Mouse (Mus musculus) hindlimb bud, embryonic 11.5 days (tissue): Measurements from ENCODE around the gene B230104I21Rik.

Source experiments
- DNase-seq: peaks from one replicate; pipeline ENCODE4 v3.0.0-alpha.2; 2012; ENCODE audit warnings: low read depth, low spot score; ENCODE audit errors: extremely low spot score

The B230104I21Rik gene

DNA sequence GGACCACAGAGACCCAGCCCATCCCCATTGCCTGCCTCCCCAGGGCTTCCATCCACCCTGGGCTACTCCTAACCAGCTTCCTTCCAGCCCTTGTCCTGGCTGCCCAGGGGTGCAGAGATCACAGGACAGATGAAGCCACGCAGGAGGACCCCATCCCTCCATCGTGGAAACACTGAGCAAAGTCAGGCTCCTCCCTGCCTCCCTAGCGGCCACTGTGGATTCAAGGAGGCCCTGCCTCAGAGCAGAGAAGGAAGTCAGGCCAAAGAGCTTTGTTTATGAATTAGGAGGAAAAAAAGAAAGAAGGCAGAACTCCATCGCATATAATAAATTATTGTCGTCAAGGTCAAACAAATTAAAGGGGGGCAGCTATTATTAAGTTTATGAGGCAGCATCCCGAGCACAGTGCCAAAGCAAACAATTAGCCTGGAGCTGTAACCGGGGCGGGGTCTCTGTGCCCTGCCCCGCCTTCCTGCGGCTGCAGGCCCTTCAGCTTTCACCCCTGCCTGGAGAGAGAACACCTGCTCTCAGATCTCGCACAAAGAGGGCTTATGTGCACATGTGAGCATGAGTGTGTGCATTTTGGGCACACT is 12.4 kb downstream of the B230104I21Rik start:
- DNase-seq: no peak

DNA sequence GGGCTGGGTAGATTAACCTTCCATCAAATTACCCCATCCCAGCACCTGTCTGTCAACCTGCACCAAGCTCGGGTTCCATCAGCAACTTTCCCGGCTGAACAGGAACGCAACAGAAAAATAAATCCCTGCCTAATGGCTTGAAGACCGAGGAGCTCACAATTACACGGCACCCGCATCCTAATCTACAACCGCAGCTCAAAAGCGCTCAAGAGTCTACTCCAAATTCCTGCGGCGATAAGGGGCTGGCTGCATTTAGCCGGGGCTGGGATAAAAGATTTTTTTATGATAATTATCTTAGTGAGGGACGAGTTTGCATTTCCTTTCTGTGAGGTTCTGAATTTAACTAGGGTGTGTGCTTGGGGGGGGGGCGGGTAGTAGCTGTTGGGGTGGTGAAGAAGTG is 16.3 kb downstream of the B230104I21Rik start:
- no peak for DNase-seq

DNA sequence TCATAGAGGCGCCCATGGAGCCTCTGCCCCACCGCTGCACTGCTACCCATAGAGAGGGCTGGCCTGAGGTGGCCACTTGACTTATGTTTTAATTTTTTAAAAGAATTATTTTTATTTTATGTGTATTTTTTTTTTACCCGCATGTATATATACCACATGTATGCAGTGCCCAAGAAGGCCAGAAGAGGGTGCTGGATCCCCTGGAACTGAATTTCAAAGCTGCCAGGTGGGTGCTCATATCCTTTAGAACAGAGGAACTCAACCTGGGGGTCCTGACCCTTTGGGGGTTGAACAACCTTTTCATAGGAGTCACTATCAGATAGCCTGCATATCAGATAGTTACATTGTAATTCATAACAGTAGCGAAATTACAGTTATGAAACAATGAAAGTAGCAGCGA is 19.5 kb downstream of the B230104I21Rik start:
- no peak for DNase-seq

DNA sequence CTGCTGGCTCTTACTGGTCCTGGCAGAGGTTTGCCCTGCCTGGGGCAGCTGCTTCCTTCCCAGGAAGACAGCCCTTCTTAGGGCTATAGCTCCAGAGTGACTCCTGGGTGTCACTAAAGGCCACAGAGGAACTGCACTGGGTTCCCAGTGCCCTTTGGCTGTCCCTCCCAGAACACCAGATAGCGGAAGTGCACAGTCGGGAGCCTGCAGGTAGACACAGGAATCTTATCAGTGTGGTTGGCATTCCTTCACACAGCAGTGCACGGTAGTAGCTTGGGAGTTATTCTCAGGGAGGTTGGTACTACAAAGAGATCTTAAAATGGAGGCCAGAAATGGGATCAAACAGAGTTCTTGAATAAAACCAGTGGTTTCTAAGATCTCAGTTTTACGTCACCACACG is 22.4 kb downstream of the B230104I21Rik start:
- DNase-seq: no peak

DNA sequence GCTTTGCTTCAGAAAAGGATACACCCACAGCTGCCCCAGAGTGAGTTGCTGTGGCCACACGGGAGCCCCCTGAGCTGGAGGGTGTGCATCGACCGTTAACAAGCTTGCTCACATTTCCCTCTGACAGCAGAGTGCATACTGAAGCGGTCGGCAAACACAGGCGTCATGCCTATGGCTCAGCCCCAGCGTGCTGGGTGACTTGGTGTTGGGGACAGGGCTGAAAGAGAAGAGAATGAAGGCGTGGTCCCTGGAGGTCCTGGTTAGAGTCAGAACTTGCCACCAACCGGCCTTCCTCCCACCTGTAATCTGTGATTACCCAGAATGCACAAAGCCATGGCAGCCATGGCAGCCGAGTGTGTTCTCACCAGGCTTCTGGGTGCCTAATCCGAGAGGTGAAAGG is 22.9 kb downstream of the B230104I21Rik start:
- DNase-seq: no peak

DNA sequence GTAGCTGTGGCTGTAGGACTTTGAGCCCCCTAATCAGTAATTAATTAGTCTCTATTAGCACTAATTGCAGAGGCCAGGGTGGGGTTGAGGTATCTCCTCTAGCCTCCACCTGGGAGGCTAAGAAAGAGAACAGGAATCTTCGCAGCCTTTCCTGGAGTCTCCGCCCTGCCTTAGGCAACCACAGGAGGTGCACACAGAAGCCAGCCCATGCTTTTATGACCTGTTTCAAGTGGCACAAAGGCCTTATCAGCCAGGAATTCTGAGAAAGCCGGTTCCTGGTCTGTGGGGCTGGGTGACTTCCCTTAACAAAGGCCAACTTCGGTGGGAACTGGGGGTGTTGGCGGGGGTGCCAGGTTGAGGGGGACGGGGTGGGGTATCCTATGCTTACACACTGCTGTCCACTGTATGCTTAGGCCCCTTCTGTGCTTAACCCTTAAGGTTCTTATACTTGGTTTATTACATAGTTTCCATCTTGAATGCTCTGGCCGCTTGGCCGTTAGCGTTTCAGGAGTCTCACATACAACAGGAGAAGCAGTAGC is 23.9 kb downstream of the B230104I21Rik start:
- no peak for DNase-seq

DNA sequence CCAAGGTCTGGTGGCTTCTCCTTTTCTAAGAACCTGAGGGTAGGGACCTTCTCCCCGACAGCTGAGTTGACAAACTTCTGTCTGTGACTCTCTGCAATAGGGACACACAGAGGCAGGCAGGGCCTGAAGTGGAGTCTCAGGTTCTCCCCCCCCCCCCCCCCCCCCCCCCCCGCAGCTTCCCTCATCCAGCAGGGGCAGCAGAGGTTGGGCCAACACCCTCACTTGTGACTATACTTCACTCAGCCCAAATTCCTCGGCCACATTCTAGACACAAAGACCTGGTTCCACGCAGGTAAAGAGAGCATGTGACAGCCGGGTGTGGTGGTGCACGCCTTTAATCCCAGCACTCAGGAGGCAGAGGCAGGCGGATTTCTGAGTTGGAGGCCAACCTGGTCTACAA is 24.5 kb downstream of the B230104I21Rik start:
- no peak for DNase-seq

DNA sequence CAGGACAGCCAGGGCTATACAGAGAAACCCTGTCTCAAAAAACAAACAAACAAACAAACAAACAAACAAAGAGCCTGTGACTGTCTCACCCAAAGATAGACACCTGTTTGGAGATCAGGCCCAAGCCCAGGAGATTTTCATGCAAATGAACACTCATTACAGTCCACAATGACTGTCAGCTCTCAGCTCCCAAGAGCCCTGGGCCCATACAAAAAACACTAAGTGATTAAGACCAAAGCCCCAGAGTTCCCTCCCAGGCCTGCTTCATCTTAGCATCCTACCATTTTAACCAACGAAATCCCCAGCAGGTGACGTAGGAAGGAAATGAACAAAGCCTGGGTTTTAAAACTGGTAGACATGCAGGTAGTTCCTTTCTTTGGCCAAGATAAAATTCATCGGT is 24.9 kb downstream of the B230104I21Rik start:
- no peak for DNase-seq

DNA sequence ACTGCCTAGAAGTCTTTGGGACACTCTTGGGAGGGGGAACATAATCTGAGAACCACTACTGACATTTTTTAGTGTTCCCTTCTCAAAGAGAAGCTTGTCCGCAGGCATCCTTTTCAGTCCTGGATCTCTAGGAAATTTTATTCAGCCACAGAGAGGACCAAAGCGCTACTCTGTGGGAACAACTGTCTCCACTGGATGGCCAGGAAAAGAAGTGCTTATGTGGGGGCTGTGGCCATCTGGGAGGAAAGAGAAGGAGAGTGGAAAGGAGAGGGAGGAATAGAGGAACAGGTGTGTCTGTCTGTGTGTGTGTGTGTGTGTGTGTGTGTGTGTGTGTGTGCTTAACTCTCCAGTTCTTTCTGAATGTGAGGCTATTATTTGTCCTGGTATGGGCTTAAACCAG is 28.8 kb downstream of the B230104I21Rik start:
- no peak for DNase-seq

DNA sequence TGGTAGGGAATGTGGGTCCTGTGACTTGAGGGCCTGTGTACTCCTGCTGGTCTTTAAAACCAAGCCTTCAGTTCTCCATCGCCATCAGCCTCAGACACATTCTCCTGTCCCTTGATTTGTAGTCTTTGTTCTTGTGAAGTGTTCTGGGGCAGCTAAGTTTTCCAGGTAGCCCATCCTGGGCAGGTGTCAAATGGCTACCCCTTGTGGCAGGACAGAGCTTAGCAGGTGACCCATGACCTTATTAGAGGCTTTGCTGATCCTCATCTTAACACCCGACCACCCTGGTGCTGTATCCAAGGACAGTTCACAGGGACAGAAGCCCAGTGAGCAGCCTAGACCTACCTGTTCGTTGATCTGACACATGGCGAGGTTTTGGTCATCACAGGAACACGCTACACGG is 30.9 kb downstream of the B230104I21Rik start:
- DNase-seq: no peak

DNA sequence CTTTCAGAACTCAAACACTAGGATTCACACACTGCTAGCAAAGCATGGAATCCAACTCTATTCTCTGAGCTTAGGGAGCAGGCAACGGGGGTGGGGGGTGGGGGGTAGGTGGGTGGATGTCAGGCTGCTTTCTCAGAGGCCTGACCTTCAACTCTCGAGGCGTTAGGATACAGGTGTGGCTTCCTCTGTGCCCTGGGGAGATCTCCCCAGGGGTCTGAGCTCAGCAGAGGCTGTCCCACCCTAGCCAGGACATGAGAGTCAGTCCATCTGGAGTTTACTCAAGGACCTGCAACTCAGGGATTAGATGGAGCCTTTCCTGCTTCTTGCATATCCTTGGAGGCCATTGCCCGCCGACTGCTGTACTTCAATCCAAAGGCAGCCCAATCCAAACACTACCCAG is 33.2 kb downstream of the B230104I21Rik start:
- DNase-seq: no peak

DNA sequence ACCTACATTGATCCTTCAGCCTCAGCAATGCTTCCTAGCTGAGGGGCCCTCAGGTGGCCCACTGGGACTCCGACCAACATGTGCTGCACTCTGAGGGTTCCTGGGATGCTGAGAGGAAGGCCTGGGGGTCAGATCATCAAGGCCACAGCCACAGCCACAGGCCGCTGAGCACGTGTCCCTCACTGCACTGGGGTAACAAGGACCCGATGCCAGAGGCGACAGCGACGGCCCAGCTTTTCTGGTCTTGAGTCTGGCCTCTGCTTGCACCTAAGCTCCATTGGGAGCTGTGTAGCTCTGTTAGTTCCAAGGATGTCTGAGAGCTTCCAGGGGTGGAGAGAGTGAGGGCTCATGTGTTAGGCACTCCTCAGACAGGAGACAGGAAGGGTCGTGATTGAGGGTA is 34.9 kb downstream of the B230104I21Rik start:
- no peak for DNase-seq

DNA sequence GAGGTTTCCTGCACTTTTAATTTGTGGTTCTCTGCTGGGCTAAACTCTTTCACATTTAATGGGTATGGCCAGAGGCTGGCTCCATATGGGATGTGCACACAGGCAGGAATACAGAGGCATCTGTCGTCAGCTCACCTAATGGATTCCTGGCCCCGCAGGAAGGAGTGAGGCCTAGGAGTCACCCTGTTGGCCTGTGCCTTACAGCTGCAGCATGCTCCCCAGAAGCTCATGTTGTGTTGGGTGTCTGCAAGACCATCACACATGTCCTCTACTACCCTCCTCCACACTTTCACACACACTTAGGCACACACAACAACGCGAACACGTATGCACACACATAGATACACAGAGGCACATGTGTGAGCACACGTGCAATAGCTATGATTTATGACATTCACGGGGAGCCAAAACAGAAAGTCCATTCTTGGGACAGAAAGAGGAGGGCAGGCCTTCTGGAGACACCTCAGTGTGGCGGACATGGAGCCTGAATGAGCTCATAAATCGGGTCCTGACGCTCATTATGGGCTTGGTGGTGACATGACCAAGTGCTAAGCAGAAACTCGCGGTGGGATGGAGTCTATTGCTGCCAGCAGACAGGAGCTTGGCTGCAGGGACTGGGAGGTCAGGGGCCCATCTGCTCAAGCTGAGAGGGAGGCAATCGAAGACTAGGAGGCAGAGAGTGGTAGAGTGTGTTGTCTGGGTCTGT is 35.8 kb downstream of the B230104I21Rik start:
- peak; percentile 68 for DNase-seq

DNA sequence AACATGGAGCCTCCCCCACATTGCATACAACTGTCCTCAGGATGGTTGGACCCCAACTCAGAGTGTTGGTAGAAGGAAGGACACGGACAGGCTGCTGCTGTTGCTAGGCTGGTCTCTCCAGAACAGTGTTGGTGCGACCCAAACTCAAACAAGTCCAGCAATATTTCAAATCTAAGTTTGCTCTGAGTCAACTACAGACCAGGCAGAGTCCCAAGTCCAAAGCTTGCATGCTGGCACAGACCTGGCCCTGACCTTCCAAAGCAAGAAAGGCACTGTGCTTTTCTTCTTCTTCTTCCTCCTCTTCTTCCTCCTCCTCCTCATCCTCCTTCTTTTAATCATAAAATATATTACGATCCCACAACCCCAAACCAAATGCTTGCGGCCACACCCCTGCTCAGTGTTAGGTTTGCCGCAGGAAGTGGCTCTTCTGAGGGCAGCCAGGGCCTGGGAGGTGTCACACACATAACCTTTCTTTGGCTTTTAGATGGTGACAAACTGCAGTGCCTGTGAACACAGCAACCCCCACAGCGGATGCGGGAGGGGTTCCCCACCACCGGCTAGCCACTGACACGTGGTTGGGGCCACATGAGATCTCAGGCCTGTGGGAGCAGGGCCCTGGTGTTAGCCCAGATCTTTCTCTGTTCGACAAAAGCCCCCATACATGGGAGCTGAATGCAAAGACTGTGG is 40.2 kb downstream of the B230104I21Rik start:
- no peak for DNase-seq

DNA sequence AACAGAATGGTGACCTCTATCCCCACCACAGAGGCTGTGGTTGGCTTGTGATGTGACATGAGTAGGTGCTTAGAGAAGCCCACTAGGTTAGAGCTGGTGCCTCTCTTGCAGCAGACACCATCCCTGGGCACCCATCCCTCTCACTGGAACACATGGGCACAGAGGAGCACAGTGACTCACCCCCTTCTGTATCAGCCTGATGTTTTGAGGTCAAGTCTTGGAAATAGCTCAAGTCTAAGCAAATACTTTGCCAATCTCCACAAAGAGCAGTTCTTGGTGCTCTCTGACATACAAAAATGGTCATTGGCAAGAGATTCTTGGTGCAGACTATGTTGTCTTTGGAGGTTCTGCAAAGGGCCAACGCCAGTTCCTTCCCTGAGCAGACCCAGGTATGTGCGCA is 42.9 kb downstream of the B230104I21Rik start:
- no peak for DNase-seq

DNA sequence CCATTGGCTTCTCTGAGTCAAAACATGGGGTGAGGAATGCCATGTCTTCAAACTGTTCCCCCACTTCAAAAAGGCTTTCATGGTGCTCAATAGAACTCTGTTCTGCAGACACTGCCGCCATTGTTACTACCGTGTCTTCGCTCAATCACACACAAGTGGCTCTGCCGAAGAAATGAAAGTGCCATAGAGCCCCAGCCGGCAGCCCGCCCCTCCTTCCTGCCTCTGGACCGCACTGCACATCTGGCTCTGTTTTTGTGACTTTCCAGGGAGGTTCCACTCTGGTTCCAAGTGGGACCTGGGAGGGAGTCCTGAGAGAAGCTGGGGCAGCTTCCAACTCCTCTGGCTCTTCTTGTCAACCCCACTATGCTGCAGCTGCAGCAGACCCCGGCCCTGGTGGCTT is 49.3 kb downstream of the B230104I21Rik start:
- no peak for DNase-seq

DNA sequence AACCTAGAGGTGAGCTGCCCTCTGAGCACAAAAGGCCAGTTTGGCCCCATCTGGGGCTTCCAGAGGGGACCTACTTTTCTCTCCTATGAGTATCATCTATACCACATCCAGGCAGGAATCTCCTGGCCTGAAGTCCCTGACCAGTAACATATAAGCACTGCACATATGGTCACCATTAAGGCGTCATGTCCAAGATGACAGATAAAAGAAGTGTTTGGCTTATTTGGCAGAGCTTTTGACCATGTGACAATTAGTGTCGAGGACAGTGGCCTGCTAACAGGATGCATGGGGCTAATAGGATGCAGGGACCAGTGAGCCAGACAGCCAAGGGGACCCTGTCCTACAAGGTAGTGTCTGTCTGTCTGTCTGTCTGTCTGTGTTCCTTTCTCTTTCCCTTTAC is 50.0 kb downstream of the B230104I21Rik start:
- DNase-seq: no peak

DNA sequence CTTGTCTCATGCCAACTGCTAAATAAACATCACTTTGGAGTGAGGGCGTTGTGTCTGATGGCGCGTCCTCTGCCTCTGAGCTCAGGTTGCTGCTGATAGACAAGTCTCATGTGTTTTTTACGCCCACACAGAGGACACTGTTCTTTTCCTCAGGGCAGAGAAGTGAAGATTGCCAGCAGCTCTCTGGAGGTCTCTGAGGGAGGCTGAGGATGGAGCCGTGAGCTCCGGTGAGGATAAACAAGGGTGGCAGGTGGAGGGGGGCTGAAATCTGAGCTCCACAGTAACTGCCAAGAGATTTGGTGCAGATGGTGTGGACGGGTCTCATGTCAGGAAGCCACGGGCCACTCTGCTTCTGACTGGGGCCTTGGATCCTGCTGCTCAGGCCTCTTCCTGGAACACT is 50.9 kb downstream of the B230104I21Rik start:
- DNase-seq: no peak

DNA sequence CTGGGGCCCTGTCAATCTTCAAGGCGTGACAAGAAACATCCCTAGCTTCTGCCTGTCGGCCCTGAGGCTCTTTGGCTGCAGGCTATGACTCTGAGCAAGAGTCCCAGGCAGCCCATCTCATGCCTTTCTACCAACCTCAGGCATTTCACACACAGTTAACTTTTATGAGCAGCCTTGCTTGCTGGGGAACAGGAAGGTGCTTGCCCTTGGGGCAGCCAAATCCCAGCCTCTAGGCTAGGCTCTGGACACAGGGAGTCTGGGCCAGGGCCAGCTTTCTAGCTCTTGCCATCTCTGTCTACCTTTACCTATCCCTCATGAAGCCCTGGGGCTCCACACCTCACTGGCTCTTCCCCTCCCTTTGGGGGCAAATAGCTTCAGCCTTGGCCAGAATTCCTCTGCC is 53.7 kb downstream of the B230104I21Rik start:
- DNase-seq: no peak

DNA sequence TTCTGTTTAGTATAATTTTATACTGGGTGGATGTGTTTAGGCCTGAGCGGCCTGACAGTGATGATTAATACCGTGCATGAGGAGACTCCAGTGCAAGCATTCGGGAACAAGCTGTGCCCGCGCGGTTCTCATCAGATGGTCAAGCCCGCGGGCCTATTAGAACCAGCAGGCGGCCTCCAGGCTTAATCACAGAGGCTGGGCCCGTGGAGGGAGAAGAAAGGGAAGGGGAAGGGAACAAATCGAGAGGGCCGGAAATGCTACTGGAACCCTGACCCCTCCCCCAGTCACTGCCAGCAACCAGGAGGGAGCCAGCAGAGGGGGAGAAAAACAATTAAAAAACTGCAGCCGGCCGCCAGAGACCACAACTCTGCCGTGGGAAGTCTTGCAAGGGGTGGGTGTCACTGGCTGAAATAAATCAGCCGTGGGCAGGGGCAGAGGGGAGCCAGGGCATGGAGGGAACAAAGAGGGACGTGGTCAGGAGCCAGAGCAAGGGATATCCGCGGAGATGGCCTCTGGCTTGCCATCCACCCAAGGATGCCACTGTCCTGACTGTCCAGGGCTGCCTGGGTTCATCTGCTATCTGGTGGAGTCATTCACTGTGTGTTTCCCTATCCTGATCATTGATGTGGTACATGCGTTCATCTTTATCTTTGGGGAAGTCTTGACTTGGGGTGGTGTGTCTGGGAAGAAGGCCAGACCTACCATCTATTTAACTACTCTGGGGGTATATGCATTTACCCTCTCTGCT is 54.6 kb downstream of the B230104I21Rik start:
- DNase-seq: no peak

DNA sequence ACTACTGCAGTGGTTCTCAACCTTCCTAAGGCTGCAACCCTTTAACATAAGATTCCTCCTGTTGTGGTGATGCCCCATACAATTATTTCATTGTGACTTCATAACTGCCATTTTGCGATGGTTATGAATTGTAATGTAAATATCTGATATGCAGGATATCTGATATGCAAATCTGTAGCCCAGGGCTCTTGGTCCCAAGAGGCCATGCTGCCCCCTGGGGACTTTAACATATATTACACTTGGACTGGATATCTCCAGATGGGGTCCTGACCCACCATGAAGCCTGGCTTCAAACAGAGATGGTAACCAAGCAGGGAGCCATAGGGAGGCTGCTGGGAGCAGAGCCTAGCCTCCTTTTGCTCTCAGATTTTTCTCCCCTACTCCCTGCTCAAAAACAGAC is 56.7 kb downstream of the B230104I21Rik start:
- no peak for DNase-seq
